Mouse (Mus musculus): Measurements from ENCODE around the gene Blnk. TPM values are rescaled to one million over a fixed set of nuclear protein-coding genes. Genes with fewer than 3 reads are reported as not detected.

Blnk gene
- polyA plus RNA-seq, 1 experiment from 2014 or later = 0.26 TPM

GRCm38 (mm10) chr19:41026551-41026950, 32.2 kb upstream of the Blnk start:
- WGBS = 79% methylated on average over 8 of the region's 8 CpGs
- DNase-seq (ENCODE audit: low spot score) (no peak), ATAC-seq (replicated peaks; ENCODE audit: low FRiP score) (no peak)

DNA sequence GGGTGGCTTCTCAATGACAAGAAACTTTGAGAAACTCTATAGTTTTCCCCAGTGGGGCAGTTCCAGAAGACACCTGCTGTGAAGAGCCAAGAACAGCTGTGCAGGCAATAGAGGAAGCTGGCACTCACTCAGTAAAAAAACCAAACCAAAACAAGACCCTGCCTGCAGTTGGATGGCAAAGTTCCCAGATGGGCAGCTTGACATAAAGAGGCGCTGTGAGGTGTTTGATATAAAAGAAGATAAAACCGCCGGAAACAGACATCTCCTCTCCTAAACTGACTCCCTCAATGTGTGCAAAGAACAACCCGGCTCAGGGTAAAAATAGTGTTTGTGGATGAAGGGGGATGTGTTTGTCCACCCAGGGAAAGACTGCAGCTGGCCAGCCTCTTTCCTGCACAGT, 27.9 kb upstream of the Blnk start:
- Histone ChIP-seq H3K27me3 (replicated peaks; ENCODE audit: control insufficient read depth, insufficient read depth, low read length) (no peaks in the 10 kb centered on the region), H3K36me3 (ENCODE audit: control insufficient read depth, insufficient read depth, low read length) (no peaks in the 10 kb centered on the region), H3K4me1 (replicated peaks; ENCODE audit: control insufficient read depth, insufficient read depth, low read length) (no peaks in the 10 kb centered on the region), H3K27ac (ENCODE audit: low read depth, low read length) (no peak overlapping the region), H3K9ac (ENCODE audit: low read depth, low read length) (no peak overlapping the region), H3K4me3 (ENCODE audit: low read depth, low read length) (no peak overlapping the region), H3K4me2 (no peak overlapping the region), H3K9me3 (ENCODE audit: control insufficient read depth, low read length) (no peaks in the 10 kb centered on the region)
- 81% methylated on average over 4 of the region's 4 CpGs for WGBS
- DNase-seq (ENCODE audit: low spot score) (no peak), ATAC-seq (replicated peaks; ENCODE audit: low FRiP score) (no peak)

More at GRCm38 (mm10) chr19:41026551-41026950, 32.2 kb upstream of the Blnk start:
- Histone ChIP-seq H3K9ac (ENCODE audit: low read depth, low read length) (no peak overlapping the region), H3K4me3 (ENCODE audit: low read depth, low read length) (no peak overlapping the region), H3K36me3 (ENCODE audit: control insufficient read depth, insufficient read depth, low read length) (no peaks in the 10 kb centered on the region), H3K9me3 (ENCODE audit: control insufficient read depth, low read length) (no peaks in the 10 kb centered on the region), H3K27me3 (replicated peaks; ENCODE audit: control insufficient read depth, insufficient read depth, low read length) (peaks cover 2% of the 10 kb centered on the region; the same call in 1 of the 2 replicates), H3K4me1 (replicated peaks; ENCODE audit: control insufficient read depth, insufficient read depth, low read length) (no peaks in the 10 kb centered on the region), H3K27ac (ENCODE audit: low read depth, low read length) (no peak overlapping the region), H3K4me2 (no peak overlapping the region)

DNA sequence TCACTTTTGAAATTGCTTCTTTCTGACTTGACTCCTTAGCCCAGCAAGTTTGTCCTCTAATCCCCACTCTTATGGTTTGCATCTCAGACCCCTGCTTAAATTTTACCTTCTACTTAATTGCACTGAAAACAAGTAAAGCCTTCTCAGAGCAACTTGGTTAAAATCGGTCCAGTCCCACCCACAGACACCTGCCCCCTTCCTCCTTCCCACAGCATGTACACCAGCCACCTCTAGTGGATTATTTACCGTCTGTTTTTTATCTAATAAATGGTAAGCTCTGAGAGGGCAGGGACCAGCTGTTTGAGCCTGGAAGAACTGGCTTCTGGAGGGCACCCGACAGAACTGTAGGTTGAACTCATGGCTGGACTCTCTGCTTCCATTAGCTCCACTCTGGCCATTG, 26.2 kb upstream of the Blnk start:
- H3K27ac ChIP-seq (ENCODE audit: low read depth, low read length) = no peak overlapping the region
- no peaks in the 10 kb centered on the region for H3K9me3 ChIP-seq (ENCODE audit: control insufficient read depth, low read length)
- no peaks in the 10 kb centered on the region for H3K36me3 ChIP-seq (ENCODE audit: control insufficient read depth, insufficient read depth, low read length)
- DNase-seq (ENCODE audit: low spot score) = no peak
- WGBS = 69% methylated on average over 3 of the region's 3 CpGs
- no peaks in the 10 kb centered on the region for H3K4me1 ChIP-seq (replicated peaks; ENCODE audit: control insufficient read depth, insufficient read depth, low read length)
- H3K4me2 ChIP-seq = no peak overlapping the region
- no peaks in the 10 kb centered on the region for H3K27me3 ChIP-seq (replicated peaks; ENCODE audit: control insufficient read depth, insufficient read depth, low read length)
- no peak overlapping the region for H3K9ac ChIP-seq (ENCODE audit: low read depth, low read length)
- no peak overlapping the region for H3K4me3 ChIP-seq (ENCODE audit: low read depth, low read length)
- ATAC-seq (replicated peaks; ENCODE audit: low FRiP score) = no peak

- no peak overlapping the region for H3K4me2 ChIP-seq
- 76% methylated on average over 5 of the region's 5 CpGs for WGBS
- no peaks in the 10 kb centered on the region for H3K27me3 ChIP-seq (replicated peaks; ENCODE audit: control insufficient read depth, insufficient read depth, low read length)
- H3K27ac ChIP-seq (ENCODE audit: low read depth, low read length) = no peak overlapping the region
- H3K4me1 ChIP-seq (replicated peaks; ENCODE audit: control insufficient read depth, insufficient read depth, low read length) = no peaks in the 10 kb centered on the region
- H3K36me3 ChIP-seq (ENCODE audit: control insufficient read depth, insufficient read depth, low read length) = no peaks in the 10 kb centered on the region
- no peaks in the 10 kb centered on the region for H3K9me3 ChIP-seq (ENCODE audit: control insufficient read depth, low read length)
- no peak for ATAC-seq (replicated peaks; ENCODE audit: low FRiP score)
- H3K4me3 ChIP-seq (ENCODE audit: low read depth, low read length) = no peak overlapping the region
- H3K9ac ChIP-seq (ENCODE audit: low read depth, low read length) = no peak overlapping the region
- DNase-seq (ENCODE audit: low spot score) = no peak
These were observed 24.9 kb upstream of the Blnk start for GRCm38 (mm10) chr19:41019164-41019675.

GRCm38 (mm10) chr19:41015951-41016716, 21.8 kb upstream of the Blnk start:
- no peak overlapping the region for H3K27ac ChIP-seq (ENCODE audit: low read depth, low read length)
- peak overlapping the region; percentile 56; the same call in 1 of the 2 replicates for H3K9ac ChIP-seq (ENCODE audit: low read depth, low read length)
- H3K36me3 ChIP-seq (ENCODE audit: control insufficient read depth, insufficient read depth, low read length) = no peaks in the 10 kb centered on the region
- H3K4me2 ChIP-seq = peak overlapping the region; percentile 70
- 13% methylated on average over 14 of the region's 14 CpGs for WGBS
- peaks cover 3% of the 10 kb centered on the region; the same call in 1 of the 2 replicates for H3K27me3 ChIP-seq (replicated peaks; ENCODE audit: control insufficient read depth, insufficient read depth, low read length)
- H3K9me3 ChIP-seq (ENCODE audit: control insufficient read depth, low read length) = no peaks in the 10 kb centered on the region
- H3K4me1 ChIP-seq (replicated peaks; ENCODE audit: control insufficient read depth, insufficient read depth, low read length) = no peaks in the 10 kb centered on the region
- ATAC-seq (replicated peaks; ENCODE audit: low FRiP score) (0 out of 2 replicates have a peak, but pooled peaks have one; percentile 34), DNase-seq (ENCODE audit: low spot score) (no peak)
- H3K4me3 ChIP-seq (ENCODE audit: low read depth, low read length) = peak overlapping the region; percentile 30

DNA sequence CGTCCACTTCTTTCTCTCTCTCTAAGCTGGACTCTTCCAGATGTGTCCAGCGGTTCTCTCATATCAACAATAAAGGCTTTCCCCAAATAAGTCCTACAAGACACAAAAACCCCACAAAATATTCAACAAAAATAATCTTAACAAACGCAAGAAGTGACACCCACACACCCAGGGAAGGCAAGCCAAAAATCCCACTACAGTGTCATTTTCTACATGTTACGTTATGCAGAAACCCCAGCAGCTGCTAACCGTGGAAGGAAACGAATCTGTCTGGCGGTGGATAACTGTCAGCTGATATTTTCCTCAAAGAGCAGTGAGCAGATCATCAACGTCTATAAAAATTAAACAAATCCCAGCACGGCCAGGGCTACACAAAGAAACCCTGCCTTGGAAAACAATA, 19.7 kb upstream of the Blnk start:
- Histone ChIP-seq H3K9me3 (ENCODE audit: control insufficient read depth, low read length) (no peaks in the 10 kb centered on the region), H3K4me2 (no peak overlapping the region), H3K27ac (ENCODE audit: low read depth, low read length) (no peak overlapping the region), H3K27me3 (replicated peaks; ENCODE audit: control insufficient read depth, insufficient read depth, low read length) (peaks cover 3% of the 10 kb centered on the region; the same call in 1 of the 2 replicates), H3K9ac (ENCODE audit: low read depth, low read length) (no peak overlapping the region), H3K4me3 (ENCODE audit: low read depth, low read length) (no peak overlapping the region), H3K4me1 (replicated peaks; ENCODE audit: control insufficient read depth, insufficient read depth, low read length) (no peaks in the 10 kb centered on the region), H3K36me3 (ENCODE audit: control insufficient read depth, insufficient read depth, low read length) (no peaks in the 10 kb centered on the region)
- DNase-seq (ENCODE audit: low spot score) (no peak), ATAC-seq (replicated peaks; ENCODE audit: low FRiP score) (no peak)
- 16% methylated on average over 9 of the region's 9 CpGs for WGBS

DNA sequence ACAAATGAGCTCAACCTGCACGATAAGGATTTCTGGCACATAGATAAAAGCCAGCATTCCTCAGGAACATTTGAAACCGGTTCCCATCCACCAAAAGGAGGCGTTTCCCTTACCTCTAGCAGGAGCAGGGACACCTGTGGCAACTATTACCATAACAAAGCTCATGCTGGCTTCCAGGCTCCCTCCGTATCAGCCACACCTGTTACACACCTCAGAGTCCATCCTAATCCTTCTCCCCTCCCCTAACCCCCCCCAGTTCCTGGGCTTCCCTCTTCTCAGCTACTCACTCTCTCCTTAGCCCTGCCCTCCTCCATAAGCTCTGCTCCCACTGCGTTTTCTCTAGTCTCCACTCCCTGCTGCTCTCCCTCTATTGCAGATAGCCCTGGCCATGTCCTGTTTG, 19.3 kb upstream of the Blnk start:
- Histone ChIP-seq H3K36me3 (ENCODE audit: control insufficient read depth, insufficient read depth, low read length) (no peaks in the 10 kb centered on the region), H3K4me2 (no peak overlapping the region), H3K4me3 (ENCODE audit: low read depth, low read length) (no peak overlapping the region), H3K9ac (ENCODE audit: low read depth, low read length) (no peak overlapping the region), H3K27me3 (replicated peaks; ENCODE audit: control insufficient read depth, insufficient read depth, low read length) (peaks cover 3% of the 10 kb centered on the region; the same call in 1 of the 2 replicates), H3K4me1 (replicated peaks; ENCODE audit: control insufficient read depth, insufficient read depth, low read length) (no peaks in the 10 kb centered on the region), H3K9me3 (ENCODE audit: control insufficient read depth, low read length) (no peaks in the 10 kb centered on the region), H3K27ac (ENCODE audit: low read depth, low read length) (no peak overlapping the region)
- ATAC-seq (replicated peaks; ENCODE audit: low FRiP score) = no peak
- 5% methylated on average over 5 of the region's 5 CpGs for WGBS
- DNase-seq (ENCODE audit: low spot score) = no peak

GRCm38 (mm10) chr19:41011676-41012075, 17.3 kb upstream of the Blnk start:
- DNase-seq (ENCODE audit: low spot score) = no peak
- Histone ChIP-seq H3K9me3 (ENCODE audit: control insufficient read depth, low read length) (no peaks in the 10 kb centered on the region), H3K27me3 (replicated peaks; ENCODE audit: control insufficient read depth, insufficient read depth, low read length) (peaks cover 3% of the 10 kb centered on the region; the same call in 1 of the 2 replicates), H3K4me3 (ENCODE audit: low read depth, low read length) (no peak overlapping the region), H3K4me1 (replicated peaks; ENCODE audit: control insufficient read depth, insufficient read depth, low read length) (no peaks in the 10 kb centered on the region), H3K4me2 (no peak overlapping the region), H3K36me3 (ENCODE audit: control insufficient read depth, insufficient read depth, low read length) (no peaks in the 10 kb centered on the region), H3K9ac (ENCODE audit: low read depth, low read length) (no peak overlapping the region), H3K27ac (ENCODE audit: low read depth, low read length) (no peak overlapping the region)
- ATAC-seq (replicated peaks; ENCODE audit: low FRiP score) = no peak
- 36% methylated on average over 5 of the region's 5 CpGs for WGBS

All from liver, embryonic 11.5 days (tissue).